Comparison of ENCODE assay signal across 9 mouse cellular contexts in the genomic region with DNA sequence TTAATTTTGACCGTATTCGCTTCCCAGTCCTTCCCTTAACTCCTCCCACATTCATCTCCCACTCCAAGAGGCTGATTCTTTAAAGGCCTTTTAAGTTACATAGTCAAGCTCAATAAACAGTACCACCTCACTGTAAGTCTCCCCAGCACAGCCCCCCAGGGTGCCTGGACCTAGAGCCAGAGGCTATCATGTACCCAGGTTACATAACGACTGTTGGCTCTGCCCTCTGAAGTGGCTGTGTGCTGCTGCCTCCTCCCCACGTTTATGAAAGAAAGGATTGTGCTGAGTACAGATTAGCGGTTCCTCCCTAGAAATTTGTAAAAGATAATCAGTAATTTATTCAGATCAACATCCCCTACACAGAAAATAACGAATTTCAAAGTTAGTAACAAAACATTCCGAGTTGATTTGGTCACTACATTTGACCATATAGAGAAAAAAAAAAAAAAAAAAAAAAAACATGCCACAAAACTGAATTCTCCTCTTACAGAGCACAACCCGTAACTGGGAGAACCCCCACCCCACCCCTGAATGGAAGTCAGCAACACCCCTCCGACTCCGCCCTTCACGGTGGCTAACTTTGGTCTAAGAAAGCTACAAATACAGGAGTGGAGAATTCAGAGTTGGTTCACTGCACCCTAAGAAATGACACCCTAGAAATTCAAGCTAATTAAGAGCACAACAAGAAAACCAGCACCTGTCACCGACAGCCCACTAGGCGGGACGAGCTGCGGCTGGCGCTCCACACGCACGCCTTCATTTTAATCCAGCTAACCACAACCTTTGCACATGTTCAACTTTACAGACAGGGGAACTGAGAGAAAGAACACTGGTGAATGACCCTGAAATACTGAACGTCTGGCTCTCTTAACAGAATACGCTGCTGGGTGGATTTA. TPM values are rescaled to one million over a fixed set of nuclear protein-coding genes. Genes with fewer than 3 reads are reported as not detected.
A peak's percentile ranks its signal among the peaks of the same experiment; 100 is the strongest.
DNase-seq lines count a peak whose midpoint lies in the region; ATAC-seq and TF ChIP-seq lines count a peak whose summit lies in the region.
"Had no signal": no experiment of that assay in that cellular context is flagged by ENCODE, and none has a peak within 500 bp of the region (broad histone marks: within the 10 kb centered on the region; RNA-seq: fewer than 3 reads in every experiment).

No protein-coding gene starts in this region.

- no peak for TF ChIP-seq CTCF in midbrain, postnatal 0 days (IDR thresholded peaks at IDR 0.05)

- H3K27ac ChIP-seq in embryonic facial prominence, embryonic 13.5 days = 0 out of 2 replicates have a peak overlapping the region, but pooled peaks have one; percentile 33
- H3K27ac ChIP-seq in embryonic facial prominence, embryonic 10.5 days (replicated peaks) = no peak overlapping the region
- H3K27ac ChIP-seq in embryonic facial prominence, embryonic 15.5 days (replicated peaks) = 0 out of 2 replicates have a peak overlapping the region, but pooled peaks have one; percentile 8
- no peak overlapping the region for H3K27ac ChIP-seq in midbrain, postnatal 0 days (ENCODE audit: low read depth, low read length)
- no peak overlapping the region for H3K27ac ChIP-seq in midbrain, embryonic 14.5 days (replicated peaks; ENCODE audit: low read depth, low read length)
- H3K27ac ChIP-seq: neural tube, embryonic 13.5 days had no signal

- 69% methylated on average over 20 of the region's 20 CpGs for WGBS in embryonic facial prominence, embryonic 13.5 days
- 78% methylated on average over 20 of the region's 20 CpGs for WGBS in embryonic facial prominence, embryonic 10.5 days
- 66% methylated on average over 20 of the region's 20 CpGs for WGBS in embryonic facial prominence, embryonic 15.5 days
- 64% methylated on average over 20 of the region's 20 CpGs for WGBS in midbrain, postnatal 0 days
- 63% methylated on average over 20 of the region's 20 CpGs for WGBS in midbrain, embryonic 14.5 days

- H3K9me3 ChIP-seq in embryonic facial prominence, embryonic 13.5 days = no peaks in the 10 kb centered on the region
- H3K9me3 ChIP-seq in embryonic facial prominence, embryonic 10.5 days = no peaks in the 10 kb centered on the region
- H3K9me3 ChIP-seq in embryonic facial prominence, embryonic 15.5 days (replicated peaks) = no peaks in the 10 kb centered on the region
- H3K9me3 ChIP-seq in midbrain, postnatal 0 days (ENCODE audit: low read length) = no peaks in the 10 kb centered on the region
- H3K9me3 ChIP-seq in midbrain, embryonic 14.5 days (ENCODE audit: control insufficient read depth, low read length) = no peaks in the 10 kb centered on the region
- H3K9me3 ChIP-seq: neural tube, embryonic 13.5 days had no signal

- ATAC-seq in embryonic facial prominence, embryonic 13.5 days (ENCODE audit: insufficient number of reproducible peaks, insufficient read depth, low FRiP score, low TSS enrichment, low read depth) = no peak
- ATAC-seq in embryonic facial prominence, embryonic 15.5 days (ENCODE audit: insufficient number of reproducible peaks, low FRiP score, low TSS enrichment, low read depth) = no peak
- peak; percentile 60 for ATAC-seq in megakaryocyte progenitor cell, adult 5-6 weeks (replicated peaks; ENCODE audit: poor library complexity)
- ATAC-seq in midbrain, postnatal 0 days (ENCODE audit: low FRiP score) = no peak
- no peak for ATAC-seq in midbrain, embryonic 14.5 days (ENCODE audit: low FRiP score, low TSS enrichment)

- H3K36me3 ChIP-seq in embryonic facial prominence, embryonic 13.5 days = 0 out of 2 replicates have a peak, but pooled peaks cover 9% of the 10 kb centered on the region
- peaks cover 48% of the 10 kb centered on the region for H3K36me3 ChIP-seq in embryonic facial prominence, embryonic 10.5 days (replicated peaks)
- no peaks in the 10 kb centered on the region for H3K36me3 ChIP-seq in embryonic facial prominence, embryonic 15.5 days
- H3K36me3 ChIP-seq in midbrain, postnatal 0 days (ENCODE audit: insufficient read depth, low read length) = 0 out of 2 replicates have a peak, but pooled peaks cover 2% of the 10 kb centered on the region
- 0 out of 2 replicates have a peak, but pooled peaks cover 11% of the 10 kb centered on the region for H3K36me3 ChIP-seq in midbrain, embryonic 14.5 days (ENCODE audit: control insufficient read depth, insufficient read depth, low read length)

- peaks cover 16% of the 10 kb centered on the region for H3K4me1 ChIP-seq in embryonic facial prominence, embryonic 13.5 days
- peaks cover 8% of the 10 kb centered on the region for H3K4me1 ChIP-seq in embryonic facial prominence, embryonic 10.5 days
- H3K4me1 ChIP-seq in embryonic facial prominence, embryonic 15.5 days = peaks cover 12% of the 10 kb centered on the region; the same call in 1 of the 2 replicates
- 0 out of 2 replicates have a peak, but pooled peaks cover 2% of the 10 kb centered on the region for H3K4me1 ChIP-seq in midbrain, postnatal 0 days (ENCODE audit: insufficient read depth, low read length)
- no peaks in the 10 kb centered on the region for H3K4me1 ChIP-seq in midbrain, embryonic 14.5 days (ENCODE audit: control insufficient read depth, insufficient read depth, low read length)

- no peak for DNase-seq in embryonic facial prominence, embryonic 10.5 days (ENCODE audit: low spot score)
- peak; percentile 36 for DNase-seq in CD4-positive, CD25-positive, alpha-beta regulatory T cell, adult 2 months (ENCODE audit: low read depth, low spot score)
- no peak for DNase-seq in right cerebral cortex, postnatal 10 days (ENCODE audit: low spot score in 2 of 2)
- no peak for DNase-seq in midbrain, postnatal 0 days (ENCODE audit: low spot score)
- DNase-seq in midbrain, embryonic 14.5 days = no peak

- H3K9ac ChIP-seq in embryonic facial prominence, embryonic 13.5 days = no peak overlapping the region
- H3K9ac ChIP-seq in embryonic facial prominence, embryonic 15.5 days = no peak overlapping the region
- H3K9ac ChIP-seq in midbrain, postnatal 0 days (replicated peaks; ENCODE audit: low read length, poor library complexity, severe bottlenecking) = no peak overlapping the region
- no peak overlapping the region for H3K9ac ChIP-seq in midbrain, embryonic 14.5 days (replicated peaks; ENCODE audit: low read length)
- H3K9ac ChIP-seq: neural tube, embryonic 13.5 days had no signal

- H3K4me3 ChIP-seq in embryonic facial prominence, embryonic 13.5 days = no peak overlapping the region
- H3K4me3 ChIP-seq in embryonic facial prominence, embryonic 10.5 days = no peak overlapping the region
- no peak overlapping the region for H3K4me3 ChIP-seq in embryonic facial prominence, embryonic 15.5 days (replicated peaks)
- H3K4me3 ChIP-seq in midbrain, postnatal 0 days (ENCODE audit: low read depth, low read length) = no peak overlapping the region
- no peak overlapping the region for H3K4me3 ChIP-seq in midbrain, embryonic 14.5 days (replicated peaks; ENCODE audit: low read depth, low read length)
- H3K4me3 ChIP-seq: neural tube, embryonic 13.5 days had no signal

- no peaks in the 10 kb centered on the region for H3K27me3 ChIP-seq in embryonic facial prominence, embryonic 13.5 days
- no peaks in the 10 kb centered on the region for H3K27me3 ChIP-seq in embryonic facial prominence, embryonic 10.5 days (replicated peaks; ENCODE audit: low read depth, poor library complexity, severe bottlenecking)
- H3K27me3 ChIP-seq in embryonic facial prominence, embryonic 15.5 days = no peaks in the 10 kb centered on the region
- no peaks in the 10 kb centered on the region for H3K27me3 ChIP-seq in midbrain, postnatal 0 days (ENCODE audit: insufficient read depth, low read length)
- no peaks in the 10 kb centered on the region for H3K27me3 ChIP-seq in midbrain, embryonic 14.5 days (ENCODE audit: control insufficient read depth, insufficient read depth, low read length)
- H3K27me3 ChIP-seq: neural tube, embryonic 13.5 days had no signal

- no peak overlapping the region for H3K4me2 ChIP-seq in embryonic facial prominence, embryonic 13.5 days
- no peak overlapping the region for H3K4me2 ChIP-seq in embryonic facial prominence, embryonic 15.5 days (replicated peaks)
- no peak overlapping the region for H3K4me2 ChIP-seq in midbrain, postnatal 0 days (ENCODE audit: low read depth, low read length, poor library complexity, severe bottlenecking)
- no peak overlapping the region for H3K4me2 ChIP-seq in midbrain, embryonic 14.5 days (ENCODE audit: low read length)
- H3K4me2 ChIP-seq: neural tube, embryonic 13.5 days had no signal

RNA-seq across cellular contexts. Expression of a gene that starts 47.0 kb away (rescaled TPM):
- 28.5 and 30.2 TPM in 2 replicates for polyA plus RNA-seq in embryonic facial prominence, embryonic 13.5 days (2015; fragmentation: Nextera tagmentation; extraction: Ambion mirVana)
- polyA plus RNA-seq in embryonic facial prominence, embryonic 10.5 days (2016; fragmentation: Nextera tagmentation; extraction: Ambion mirVana) = 24.3 and 25.1 TPM in 2 replicates
- polyA plus RNA-seq in embryonic facial prominence, embryonic 15.5 days (2015; fragmentation: Nextera tagmentation; extraction: Ambion mirVana) = 30.8 and 31.3 TPM in 2 replicates
- total RNA-seq in megakaryocyte progenitor cell, adult 5-6 weeks (2015) = 56.2 and 78.5 TPM in 2 replicates
- 74.2 and 76.4 TPM in 2 replicates for total RNA-seq in megakaryocyte progenitor cell, adult 5-6 weeks (2017)
- 52.8 and 66.2 TPM in 2 replicates for total RNA-seq in midbrain, postnatal 0 days (2014; rRNA removed)
- 17.7 and 23.8 TPM in 2 replicates for polyA plus RNA-seq in midbrain, postnatal 0 days (2015; fragmentation: Nextera tagmentation; extraction: Ambion mirVana)
- polyA plus RNA-seq in midbrain, embryonic 14.5 days (2014; fragmentation: Nextera tagmentation; extraction: Ambion mirVana) = 45.3 and 48.5 TPM in 2 replicates

Comparison
In these comparisons a context has a peak if more than half of its experiments do, and no peak if none do; other contexts are left out.
1. H3K27ac ChIP-seq: peak in embryonic facial prominence, embryonic 13.5 days (single experiment) and embryonic facial prominence, embryonic 15.5 days (single experiment); none in embryonic facial prominence, embryonic 10.5 days (single experiment), midbrain, postnatal 0 days (single experiment) and midbrain, embryonic 14.5 days (single experiment).